Mouse (Mus musculus) bone marrow, adult 2 months (tissue): ENCODE results near the gene Trhde.

ENCODE experiments used
- CTCF ChIP-seq: fragments of 200-500 bp; IDR thresholded peaks from 2 replicates; pipeline ENCODE4 v1.5.1; 2011; ENCODE audit warnings: low read length, control low read depth; ENCODE audit not compliant: control insufficient read depth, insufficient read depth
- POLR2A ChIP-seq: fragments of 200-500 bp; IDR thresholded peaks from 2 replicates; pipeline ENCODE4 v1.6.1; 2011; ENCODE audit warnings: low read depth, mild to moderate bottlenecking, control low read depth, low read length, borderline replicate concordance; ENCODE audit not compliant: control insufficient read depth

GRCm38 (mm10) chr10:114403795-114404194, 398.3 kb downstream of the Trhde start:
- no peak for TF ChIP-seq CTCF
- no peak for TF ChIP-seq POLR2A
